Mouse (Mus musculus): Measurements from ENCODE around the gene Man2b2. TPM values are rescaled to one million over a fixed set of nuclear protein-coding genes. Genes with fewer than 3 reads are reported as not detected.

Man2b2 gene
- polyA plus RNA-seq, 3 experiments from 2014 or later, result 20.7 to 27.4 (median 23.2) TPM

DNA sequence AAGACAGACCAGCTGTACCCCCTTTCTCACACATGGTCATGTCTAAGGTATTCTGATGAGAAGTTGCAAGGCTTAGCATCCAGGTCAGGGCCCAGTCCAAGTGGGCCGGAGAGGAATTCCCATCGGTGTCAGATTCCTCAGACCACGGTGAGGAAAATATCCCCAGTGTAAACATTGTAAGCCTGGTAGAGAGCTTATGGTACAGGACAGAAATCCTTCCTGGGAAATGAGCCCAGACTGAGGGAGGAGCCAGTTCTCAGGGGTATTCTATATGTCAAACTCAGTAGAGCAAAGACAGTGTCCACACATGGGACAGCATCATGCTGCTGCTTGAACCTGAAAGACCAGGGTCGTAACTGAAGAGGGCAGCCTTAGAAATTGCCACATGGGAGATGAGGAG, 70.6 kb downstream of the Man2b2 start:
- ATAC-seq, result no peak

GRCm38 (mm10) chr5:36757033-36757432, 73.4 kb downstream of the Man2b2 start:
- ATAC-seq, result peak; percentile 61

Other genes with a start within 250 kb of the Man2b2 start
- 10 to 100 TPM; 37.2 to 66.0 (median 57.9) TPM for gene Tbc1d14, start 237.4 kb downstream of the Man2b2 start, polyA plus RNA-seq (2017; shearing (Covaris generic))
- gene D5Ertd579e, start 134.6 kb downstream of the Man2b2 start, polyA plus RNA-seq (2017; shearing (Covaris generic)), result 10 to 100 TPM; 18.2 to 32.6 (median 28.6) TPM
- gene Bloc1s4, start 82.0 kb downstream of the Man2b2 start, polyA plus RNA-seq (2017; shearing (Covaris generic)), result 1 to 10 TPM; 1.0 to 1.9 (median 1.1) TPM
- 10 to 100 TPM; 78.5 to 96.4 (median 94.8) TPM for gene Mrfap1, start 33.9 kb downstream of the Man2b2 start, polyA plus RNA-seq (2017; shearing (Covaris generic))
- gene Ppp2r2c, start 37.9 kb upstream of the Man2b2 start, polyA plus RNA-seq (2017; shearing (Covaris generic)), result under 1 TPM in 1 of 3 experiments, not detected in 2; 0.40 TPM
- gene Wfs1, start 158.6 kb upstream of the Man2b2 start, polyA plus RNA-seq (2017; shearing (Covaris generic)), result 1 to 10 TPM in 2 of 3 experiments, under 1 TPM in 1; 0.68 to 1.5 (median 1.2) TPM

Data from inflammation-experienced regulatory T-cells, adult 6 months (primary cell).